Comparison of ENCODE assay signal across 16 mouse cellular contexts in genomic region chr4:114359818-114360217, GRCm38 (mm10). TPM values are rescaled to one million over a fixed set of nuclear protein-coding genes. Genes with fewer than 3 reads are reported as not detected.
DNase-seq lines count a peak whose midpoint lies in the region.
"Had no signal": no experiment of that assay in that cellular context is flagged by ENCODE, and none has a peak within 500 bp of the region (broad histone marks: within the 10 kb centered on the region; RNA-seq: fewer than 3 reads in every experiment).

No protein-coding gene starts in this region.

- intact Hi-C loops in heart, postnatal 10 days (cut with DNase I): no loop called here
- intact Hi-C loops in left cerebral cortex, postnatal 25 days (cut with DNase I): no loop called here

- peak; percentile 33 to 70 for DNase-seq in adrenal gland, adult (ENCODE audit: inconsistent age in 2 of 2, low spot score in 1 of 2)
- no peak for DNase-seq in adrenal gland, adult 18-20 months (ENCODE audit: low spot score in 2 of 2)
- DNase-seq in heart, adult 11 months: peak; percentile 75
- no peak for DNase-seq in heart, postnatal 10 days
- peak; percentile 66 for DNase-seq in Muller cell, postnatal 12 days (ENCODE audit: inconsistent ontology term)
- peak; percentile 21 to 80 for DNase-seq in left cerebral cortex, postnatal 25 days (ENCODE audit: low spot score in 2 of 2)
- no peak for DNase-seq in spleen, postnatal 36 days (ENCODE audit: low spot score in 2 of 2)
- DNase-seq in gastrocnemius, postnatal 25 days: no peak
- DNase-seq: adrenal gland, postnatal 10 days; cerebellum, adult 2 months; gastrocnemius, adult 2 months; heart, postnatal 36 days; kidney, adult 8-10 months; kidney, postnatal 25 days; lung, postnatal 10 days had no signal

RNA-seq across cellular contexts. Expression of gene Trabd2b, which starts 46.7 kb away (rescaled TPM):
- total RNA-seq in adrenal gland, adult 18-20 months (2021): 1 to 10 TPM; 1.4 to 4.7 TPM
- total RNA-seq in heart, postnatal 10 days (2021): 10 to 100 TPM; 21.1 to 25.6 TPM
- total RNA-seq in left cerebral cortex, postnatal 25 days (2021): 1 to 10 TPM; 4.3 to 5.2 TPM
- total RNA-seq in gastrocnemius, postnatal 25 days (2021): 1 to 10 TPM; 1.1 to 2.0 TPM
- total RNA-seq: megakaryocyte progenitor cell, adult 5-6 weeks had no signal

Comparison
In these comparisons a context has a peak if more than half of its experiments do, and no peak if none do; other contexts are left out.
1. DNase-seq: peak in adrenal gland, adult (2 of 2), heart, adult 11 months (single experiment), Muller cell, postnatal 12 days (single experiment) and left cerebral cortex, postnatal 25 days (2 of 2); none in adrenal gland, adult 18-20 months (0 of 2), heart, postnatal 10 days (0 of 2), spleen, postnatal 36 days (0 of 2) and gastrocnemius, postnatal 25 days (single experiment).